Mouse (Mus musculus) erythroblast, embryonic 14.5 days (primary cell): ENCODE results near the gene Slc39a12. TPM values are rescaled to one million over a fixed set of nuclear protein-coding genes. Genes with fewer than 3 reads are reported as not detected.

ENCODE experiments used
- H3K27me3 ChIP-seq: 2 replicates; pipeline ENCODE4 v1.6.1; 2012; ENCODE audit warnings: inconsistent platforms; ENCODE audit not compliant: control insufficient read depth
- H3K36me3 ChIP-seq: 2 replicates; pipeline ENCODE4 v1.6.1; 2012; ENCODE audit warnings: mild to moderate bottlenecking, inconsistent platforms; ENCODE audit not compliant: control insufficient read depth
- H3K4me1 ChIP-seq: 2 replicates; pipeline ENCODE4 v1.6.1; 2012; ENCODE audit warnings: inconsistent platforms; ENCODE audit not compliant: control insufficient read depth
- H3K4me3 ChIP-seq: replicated peaks from 2 replicates; pipeline ENCODE3; 2012; ENCODE audit warnings: moderate library complexity, mild to moderate bottlenecking, inconsistent platforms
- H3K9me3 ChIP-seq: 2 replicates; pipeline ENCODE4 v1.6.1; 2012; ENCODE audit warnings: low read length, inconsistent platforms, mixed read lengths; ENCODE audit not compliant: control insufficient read depth
- GATA1 ChIP-seq: IDR thresholded peaks from 2 replicates; pipeline ENCODE4 v1.6.1; 2012; ENCODE audit warnings: low read length, inconsistent platforms, mixed read lengths
- TAL1 ChIP-seq: IDR thresholded peaks from 3 replicates; pipeline ENCODE4 v1.6.1; 2012; ENCODE audit warnings: low read length, inconsistent platforms, mixed read lengths
- polyA plus RNA-seq: library from polyadenylated mRNA; stranded (reverse); fragments of >175 nt; gene quantifications from 2 replicates; pipeline ENCODE4 v1.2.3, GENCODE M21; 2012

The Slc39a12 gene
- polyA plus RNA-seq, 1 experiment: not detected

GRCm38 (mm10) chr2:14543355-14543754, 155.2 kb downstream of the Slc39a12 start:
- H3K36me3 ChIP-seq: no peaks in the 10 kb centered on the region
- no peaks in the 10 kb centered on the region for H3K27me3 ChIP-seq
- no peaks in the 10 kb centered on the region for H3K4me1 ChIP-seq
- no peak overlapping the region for H3K4me3 ChIP-seq
- no peak for TF ChIP-seq TAL1
- TF ChIP-seq GATA1: no peak
- no peaks in the 10 kb centered on the region for H3K9me3 ChIP-seq

- no peak for TF ChIP-seq GATA1
- no peak for TF ChIP-seq TAL1
- no peak overlapping the region for H3K4me3 ChIP-seq
- no peaks in the 10 kb centered on the region for H3K9me3 ChIP-seq
These were observed 155.7 kb downstream of the Slc39a12 start for GRCm38 (mm10) chr2:14543773-14544172.

More at GRCm38 (mm10) chr2:14543773-14544172, 155.7 kb downstream of the Slc39a12 start:
- no peaks in the 10 kb centered on the region for H3K4me1 ChIP-seq
- no peaks in the 10 kb centered on the region for H3K36me3 ChIP-seq
- H3K27me3 ChIP-seq: no peaks in the 10 kb centered on the region

Other genes with a start within 250 kb of the Slc39a12 start
- not detected in 2 replicates for gene Tmem236, start 213.8 kb upstream of the Slc39a12 start, polyA plus RNA-seq
- gene Mrc1, start 158.9 kb upstream of the Slc39a12 start, polyA plus RNA-seq: 0.01 and 0.03 TPM in 2 replicates
- gene Cacnb2, start 214.8 kb downstream of the Slc39a12 start, polyA plus RNA-seq: not detected in 2 replicates